Mouse (Mus musculus): ENCODE results near the gene 4930579F01Rik.
A peak's percentile ranks its signal among the peaks of the same experiment; 100 is the strongest.

The 4930579F01Rik gene

GRCm38 (mm10) chr3:138193683-138194302 is at the start of gene 4930579F01Rik:
Gene 4930579F01Rik, minus strand, starts transcription at chr3:138193825.
- DNase-seq, result no peak

- DNase-seq, result no peak
Measured at GRCm38 (mm10) chr3:138242933-138243332, 49.3 kb upstream of the 4930579F01Rik start.

GRCm38 (mm10) chr3:138242021-138242726 is 48.5 kb upstream of the 4930579F01Rik start:
- no peak for DNase-seq

- DNase-seq, result no peak
Measured at GRCm38 (mm10) chr3:138241371-138241770, 47.7 kb upstream of the 4930579F01Rik start.

GRCm38 (mm10) chr3:138240942-138241341 is 47.3 kb upstream of the 4930579F01Rik start:
- no peak for DNase-seq

GRCm38 (mm10) chr3:138240411-138240810 is 46.8 kb upstream of the 4930579F01Rik start:
- peak; percentile 59 for DNase-seq

GRCm38 (mm10) chr3:138239461-138239860 is 45.8 kb upstream of the 4930579F01Rik start:
- no peak for DNase-seq

- no peak for DNase-seq
Measured at GRCm38 (mm10) chr3:138238046-138238445, 44.4 kb upstream of the 4930579F01Rik start.

- DNase-seq, result no peak
Measured at GRCm38 (mm10) chr3:138236546-138237163, 43.0 kb upstream of the 4930579F01Rik start.

- no peak for DNase-seq
Measured at GRCm38 (mm10) chr3:138231531-138231930, 37.9 kb upstream of the 4930579F01Rik start.

- DNase-seq, result no peak
Measured at GRCm38 (mm10) chr3:138230266-138230665, 36.6 kb upstream of the 4930579F01Rik start.

GRCm38 (mm10) chr3:138229448-138229847 is 35.8 kb upstream of the 4930579F01Rik start:
- no peak for DNase-seq

GRCm38 (mm10) chr3:138227782-138228181 is 34.2 kb upstream of the 4930579F01Rik start:
- DNase-seq, result no peak

- DNase-seq, result no peak
Measured at GRCm38 (mm10) chr3:138227082-138227481, 33.5 kb upstream of the 4930579F01Rik start.

GRCm38 (mm10) chr3:138226476-138226875 is 32.9 kb upstream of the 4930579F01Rik start:
- no peak for DNase-seq

GRCm38 (mm10) chr3:138225853-138226252 is 32.2 kb upstream of the 4930579F01Rik start:
- DNase-seq, result no peak

GRCm38 (mm10) chr3:138225331-138225730 is 31.7 kb upstream of the 4930579F01Rik start:
- no peak for DNase-seq

GRCm38 (mm10) chr3:138224363-138224954 is 30.8 kb upstream of the 4930579F01Rik start:
- DNase-seq, result no peak

- peak; percentile 70 for DNase-seq
Measured at GRCm38 (mm10) chr3:138222952-138223351, 29.3 kb upstream of the 4930579F01Rik start.

- no peak for DNase-seq
Measured at GRCm38 (mm10) chr3:138222511-138222910, 28.9 kb upstream of the 4930579F01Rik start.

- no peak for DNase-seq
Measured at GRCm38 (mm10) chr3:138221116-138221515, 27.5 kb upstream of the 4930579F01Rik start.

- no peak for DNase-seq
Measured at GRCm38 (mm10) chr3:138217631-138218264, 24.1 kb upstream of the 4930579F01Rik start, which contains the start of gene Adh7. Gene Adh7, plus strand, starts transcription at chr3:138217760.

- DNase-seq, result no peak
Measured at GRCm38 (mm10) chr3:138216091-138216490, 22.5 kb upstream of the 4930579F01Rik start.

Data from retina, postnatal 1 day (tissue).